ENCODE assay signal across 9 mouse cellular contexts in the genomic region with DNA sequence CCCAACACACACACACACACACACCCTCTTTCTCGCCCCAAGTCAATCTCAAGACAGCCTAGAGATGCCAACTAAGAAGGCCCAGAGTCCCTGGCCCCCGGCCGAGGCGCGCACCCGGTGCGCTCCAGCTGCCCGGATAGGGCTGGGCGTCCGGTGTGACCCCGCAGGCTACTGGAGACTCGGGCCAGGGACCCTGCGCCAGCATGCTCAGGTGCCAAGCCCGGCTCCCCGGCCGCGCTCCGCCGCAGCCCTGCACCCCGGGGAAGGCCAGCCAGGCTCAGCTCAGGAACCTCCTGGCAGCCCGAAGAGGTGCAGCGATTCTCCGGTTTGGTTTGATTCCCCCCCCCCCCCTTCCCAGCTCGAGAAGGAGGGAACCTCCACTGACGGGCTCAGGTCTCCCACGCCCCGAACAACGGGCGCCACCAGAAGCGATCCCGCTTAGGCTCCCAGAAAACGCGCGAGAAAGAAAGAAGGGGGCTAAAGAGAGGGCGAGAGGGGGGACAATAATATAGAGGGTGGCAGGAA. TPM values are rescaled to one million over a fixed set of nuclear protein-coding genes. Genes with fewer than 3 reads are reported as not detected.
DNase-seq lines count a peak whose midpoint lies in the region; ATAC-seq and TF ChIP-seq lines count a peak whose summit lies in the region.
"Had no signal": no experiment of that assay in that cellular context is flagged by ENCODE, and none has a peak within 500 bp of the region (broad histone marks: within the 10 kb centered on the region; RNA-seq: fewer than 3 reads in every experiment).

No protein-coding gene starts in this region.

- peak overlapping the region; percentile 66 for H3K9ac ChIP-seq in forebrain, embryonic 15.5 days (replicated peaks)
- H3K9ac ChIP-seq in hindbrain, embryonic 16.5 days (ENCODE audit: low read depth, low read length) = peak overlapping the region; percentile 85
- peak overlapping the region; percentile 78 for H3K9ac ChIP-seq in midbrain, embryonic 14.5 days (replicated peaks; ENCODE audit: low read length)

- H3K36me3 ChIP-seq in forebrain, embryonic 15.5 days = no peaks in the 10 kb centered on the region
- H3K36me3 ChIP-seq in hindbrain, embryonic 16.5 days (ENCODE audit: control insufficient read depth, insufficient read depth, low read length) = no peaks in the 10 kb centered on the region
- H3K36me3 ChIP-seq in midbrain, embryonic 14.5 days (ENCODE audit: control insufficient read depth, insufficient read depth, low read length) = no peaks in the 10 kb centered on the region

- no peaks in the 10 kb centered on the region for H3K27me3 ChIP-seq in Patski
- H3K27me3 ChIP-seq in forebrain, embryonic 15.5 days = peaks cover 33% of the 10 kb centered on the region
- H3K27me3 ChIP-seq in hindbrain, embryonic 16.5 days (replicated peaks; ENCODE audit: control insufficient read depth, insufficient read depth, low read length) = no peaks in the 10 kb centered on the region
- 0 out of 2 replicates have a peak, but pooled peaks cover 3% of the 10 kb centered on the region for H3K27me3 ChIP-seq in midbrain, embryonic 14.5 days (ENCODE audit: control insufficient read depth, insufficient read depth, low read length)

- TF ChIP-seq CTCF in Patski (IDR thresholded peaks at IDR 0.05) = no peak

- peak overlapping the region; percentile 72 for H3K27ac ChIP-seq in forebrain, embryonic 15.5 days (replicated peaks)
- peak overlapping the region; percentile 82 for H3K27ac ChIP-seq in hindbrain, embryonic 16.5 days (ENCODE audit: low read depth, low read length)
- H3K27ac ChIP-seq in midbrain, embryonic 14.5 days (replicated peaks; ENCODE audit: low read depth, low read length) = peak overlapping the region; percentile 82
- H3K27ac ChIP-seq: macrophage had no signal

- H3K4me1 ChIP-seq in forebrain, embryonic 15.5 days = peaks cover 32% of the 10 kb centered on the region
- peaks cover 5% of the 10 kb centered on the region; the same call in 1 of the 2 replicates for H3K4me1 ChIP-seq in hindbrain, embryonic 16.5 days (ENCODE audit: control insufficient read depth, insufficient read depth, low read depth, low read length)
- H3K4me1 ChIP-seq in midbrain, embryonic 14.5 days (ENCODE audit: control insufficient read depth, insufficient read depth, low read length) = peaks cover 8% of the 10 kb centered on the region; the same call in 1 of the 2 replicates

- WGBS in forebrain, embryonic 15.5 days = 0% methylated on average over 35 of the region's 35 CpGs
- under 1% methylated on average over 35 of the region's 35 CpGs for WGBS in hindbrain, embryonic 16.5 days
- WGBS in midbrain, embryonic 14.5 days = 0% methylated on average over 35 of the region's 35 CpGs

- intact Hi-C loops in left cerebral cortex, postnatal 4 days (cut with DNase I) = no loop called here

- peak overlapping the region; percentile 98 for H3K4me2 ChIP-seq in forebrain, embryonic 15.5 days (replicated peaks)
- peak overlapping the region; percentile 91 for H3K4me2 ChIP-seq in hindbrain, embryonic 16.5 days (ENCODE audit: low read length)
- H3K4me2 ChIP-seq in midbrain, embryonic 14.5 days (ENCODE audit: low read length) = peak overlapping the region; percentile 88

- POLR2A ChIA-PET in Patski (lab: Charles Lee) = interaction anchor here (0.6 to 0.8 kb wide), 2 partner anchors 25 to 379 kb away, joined by 3 to 7 read pairs; no protein-coding TSS in a partner anchor

- no peaks in the 10 kb centered on the region for H3K9me3 ChIP-seq in forebrain, embryonic 15.5 days
- H3K9me3 ChIP-seq in hindbrain, embryonic 16.5 days (ENCODE audit: control insufficient read depth, low read length) = no peaks in the 10 kb centered on the region
- H3K9me3 ChIP-seq in midbrain, embryonic 14.5 days (ENCODE audit: control insufficient read depth, low read length) = no peaks in the 10 kb centered on the region

- in situ Hi-C loops in Patski (cut with MboI; ENCODE audit: low pct_unique_long_range_greater_than_20kb) = loop anchor here (5.0 kb wide), 2 partner anchors 80 to 335 kb away; no protein-coding TSS in a partner anchor

- peak overlapping the region; percentile 71 for H3K4me3 ChIP-seq in forebrain, embryonic 15.5 days
- peak overlapping the region; percentile 73 for H3K4me3 ChIP-seq in hindbrain, embryonic 16.5 days (ENCODE audit: low read length)
- H3K4me3 ChIP-seq in midbrain, embryonic 14.5 days (replicated peaks; ENCODE audit: low read depth, low read length) = peak overlapping the region; percentile 76

- no peak for DNase-seq in Patski (ENCODE audit: low read depth, low spot score)
- DNase-seq in cerebellum, adult 11-12 months = peak; percentile 67
- DNase-seq in left cerebral cortex, postnatal 4 days = peak; percentile 80
- DNase-seq in midbrain, embryonic 14.5 days = peak; percentile 67
- DNase-seq in urinary bladder, postnatal 36 days (ENCODE audit: low spot score in 2 of 2) = peak; percentile 3 to 7

- CTCF ChIA-PET in Patski (lab: Charles Lee) = interaction anchor here (0.9 to 1.8 kb wide), 4 partner anchors 11 to 41 kb away, joined by 3 to 6 read pairs (median 4); no protein-coding TSS in a partner anchor

- ATAC-seq in Patski = peak; percentile 6
- peak; percentile 65 for ATAC-seq in forebrain, embryonic 15.5 days (replicated peaks)
- peak; percentile 57 for ATAC-seq in hindbrain, embryonic 16.5 days
- peak; percentile 53 for ATAC-seq in midbrain, embryonic 14.5 days (ENCODE audit: low FRiP score, low TSS enrichment)
- no peak for ATAC-seq in monocyte, adult 5-6 weeks (replicated peaks; ENCODE audit: insufficient number of reproducible peaks, low FRiP score, low TSS enrichment, poor library complexity, severe bottlenecking)

RNA-seq across cellular contexts. Expression of gene Erbb4, which starts 0.9 kb away (rescaled TPM):
- 10.3 TPM for polyA plus RNA-seq in Patski (2021)
- polyA plus RNA-seq in forebrain, embryonic 15.5 days (2015; fragmentation: Nextera tagmentation; extraction: Ambion mirVana) = 14.2 and 17.4 TPM in 2 replicates
- 12.4 and 14.7 TPM in 2 replicates for polyA plus RNA-seq in hindbrain, embryonic 16.5 days (2015; fragmentation: Nextera tagmentation; extraction: Ambion mirVana)
- total RNA-seq in left cerebral cortex, postnatal 4 days (2021) = 10 to 100 TPM; 75.6 to 76.9 TPM
- polyA plus RNA-seq in midbrain, embryonic 14.5 days (2014; fragmentation: Nextera tagmentation; extraction: Ambion mirVana) = 17.8 and 22.3 TPM in 2 replicates
- not detected in 3 replicates for total RNA-seq in monocyte, adult 5-6 weeks (2017)
- polyA plus RNA-seq: macrophage had no signal
